Mouse (Mus musculus): ENCODE measurements around the gene Dab1.

Gene Dab1

GRCm38 (mm10) chr4:103822669-103823068 lies 203.5 kb downstream of the Dab1 start:
- no peak for DNase-seq (ENCODE audit: low spot score in 2 of 2)

- no peak for DNase-seq (ENCODE audit: low spot score in 2 of 2)
These were observed 219.2 kb downstream of the Dab1 start for GRCm38 (mm10) chr4:103838377-103838776.

GRCm38 (mm10) chr4:103839541-103839940 lies 220.4 kb downstream of the Dab1 start:
- no peak for DNase-seq (ENCODE audit: low spot score in 2 of 2)

- no peak for DNase-seq (ENCODE audit: low spot score in 2 of 2)
These were observed 222.0 kb downstream of the Dab1 start for GRCm38 (mm10) chr4:103841126-103841525.

DNA sequence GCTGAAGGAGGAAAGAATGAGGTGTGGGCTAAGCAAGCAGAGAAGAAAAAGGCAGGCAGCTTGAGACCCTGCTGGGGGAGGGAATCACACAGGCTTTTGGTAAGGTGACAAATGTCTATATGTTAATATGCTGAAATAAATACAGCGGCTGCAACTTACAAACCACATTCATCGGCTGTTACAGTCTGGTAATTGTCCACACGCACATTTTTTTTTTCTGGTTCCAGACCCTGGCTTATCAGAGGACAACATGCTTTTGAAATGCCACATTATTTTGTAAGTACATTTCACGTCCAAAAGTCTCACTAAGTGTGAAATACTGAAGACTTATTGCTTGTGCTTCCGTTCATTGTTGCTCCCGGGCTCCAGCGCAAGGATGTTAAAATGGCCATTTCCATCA lies 225.5 kb downstream of the Dab1 start:
- DNase-seq (ENCODE audit: low spot score in 2 of 2): no peak

- DNase-seq (ENCODE audit: low spot score in 2 of 2): no peak
These were observed 238.0 kb downstream of the Dab1 start for GRCm38 (mm10) chr4:103857173-103857572.

- no peak for DNase-seq (ENCODE audit: low spot score in 2 of 2)
These were observed 256.4 kb downstream of the Dab1 start for GRCm38 (mm10) chr4:103875564-103875963.

- no peak for DNase-seq (ENCODE audit: low spot score in 2 of 2)
These were observed 259.7 kb downstream of the Dab1 start for GRCm38 (mm10) chr4:103878841-103879240.

DNA sequence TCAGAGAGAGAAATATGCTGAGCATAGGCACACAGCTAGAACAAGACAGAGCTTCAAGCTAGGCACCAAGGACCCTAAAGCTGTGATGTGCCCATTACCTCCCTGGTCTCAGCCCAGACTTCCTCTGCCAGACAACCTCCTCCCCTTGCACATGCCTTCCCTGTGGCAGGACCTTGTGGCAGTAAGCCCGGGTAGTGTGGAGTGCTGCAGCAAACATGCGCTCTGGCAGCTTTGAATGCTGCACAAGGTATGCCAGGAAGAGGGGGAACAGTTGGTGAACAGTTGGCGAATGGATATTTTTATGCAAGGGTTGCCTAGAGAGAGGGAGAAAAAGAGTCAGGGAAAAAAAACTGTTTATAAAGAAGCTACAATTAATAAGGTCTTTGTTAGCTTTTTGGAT lies 262.5 kb downstream of the Dab1 start:
- DNase-seq (ENCODE audit: low spot score in 2 of 2): peak; percentile 35 to 52

- DNase-seq (ENCODE audit: low spot score in 2 of 2): no peak
These were observed 268.9 kb downstream of the Dab1 start for GRCm38 (mm10) chr4:103888086-103888485.

DNA sequence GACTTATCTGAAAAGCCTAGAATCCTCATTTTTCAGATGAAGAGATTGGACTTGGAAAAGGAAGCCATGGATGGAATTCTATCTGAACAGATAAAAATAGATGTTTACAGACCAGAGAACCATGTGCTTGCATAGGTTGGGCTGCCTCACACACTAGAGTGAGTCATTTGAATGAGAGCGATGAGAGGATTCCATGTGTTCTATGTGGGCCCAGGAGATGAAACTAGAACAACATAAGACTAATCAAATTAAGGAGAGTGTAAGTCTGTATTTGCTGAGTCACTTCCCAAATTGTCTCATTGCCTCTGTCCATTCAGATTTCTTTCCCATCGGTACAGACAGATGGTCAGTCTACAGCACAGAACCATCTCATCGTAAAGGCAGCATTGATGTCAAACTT lies 270.0 kb downstream of the Dab1 start:
- no peak for DNase-seq (ENCODE audit: low spot score in 2 of 2)

DNA sequence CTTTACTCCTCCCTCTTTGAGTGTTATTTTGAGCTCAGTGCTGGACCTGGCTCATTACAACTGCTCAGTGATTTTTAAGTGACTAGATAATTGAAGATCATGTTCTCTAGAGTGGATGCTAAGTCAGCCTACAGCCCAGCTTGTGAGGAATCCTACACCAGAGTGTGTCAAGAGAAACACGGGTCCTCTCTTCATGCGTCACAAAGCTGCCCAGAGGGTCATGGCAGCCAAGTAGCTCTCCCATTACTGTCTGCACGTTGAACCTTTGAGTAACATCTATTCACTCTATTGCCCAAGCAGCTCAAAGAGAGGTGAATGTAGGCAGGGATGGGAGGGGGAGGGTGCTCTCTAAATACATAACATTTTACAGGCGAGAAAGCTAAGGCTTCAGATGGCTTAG lies 277.6 kb downstream of the Dab1 start:
- DNase-seq (ENCODE audit: low spot score in 2 of 2): no peak

GRCm38 (mm10) chr4:103897702-103898101 lies 278.5 kb downstream of the Dab1 start:
- DNase-seq (ENCODE audit: low spot score in 2 of 2): no peak

DNA sequence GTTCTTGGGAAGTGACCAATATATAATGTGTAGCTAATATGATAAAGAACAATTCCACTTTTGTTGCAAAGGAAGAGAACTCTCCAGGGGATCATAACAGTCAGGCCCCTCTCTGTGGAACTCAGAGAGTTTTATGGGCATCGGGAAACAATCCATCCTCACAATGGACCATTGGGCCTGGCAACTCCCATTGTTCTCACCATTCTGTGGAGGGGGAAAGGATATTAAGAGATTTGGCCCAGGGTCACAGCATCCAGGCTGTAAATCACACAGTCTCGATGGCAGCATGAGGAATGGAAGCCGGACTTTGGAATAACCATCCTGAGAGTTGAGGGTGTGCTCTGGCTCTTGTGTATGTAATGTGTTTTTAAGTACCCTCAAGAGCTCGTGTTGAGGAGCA lies 292.3 kb downstream of the Dab1 start:
- no peak for DNase-seq (ENCODE audit: low spot score in 2 of 2)

DNA sequence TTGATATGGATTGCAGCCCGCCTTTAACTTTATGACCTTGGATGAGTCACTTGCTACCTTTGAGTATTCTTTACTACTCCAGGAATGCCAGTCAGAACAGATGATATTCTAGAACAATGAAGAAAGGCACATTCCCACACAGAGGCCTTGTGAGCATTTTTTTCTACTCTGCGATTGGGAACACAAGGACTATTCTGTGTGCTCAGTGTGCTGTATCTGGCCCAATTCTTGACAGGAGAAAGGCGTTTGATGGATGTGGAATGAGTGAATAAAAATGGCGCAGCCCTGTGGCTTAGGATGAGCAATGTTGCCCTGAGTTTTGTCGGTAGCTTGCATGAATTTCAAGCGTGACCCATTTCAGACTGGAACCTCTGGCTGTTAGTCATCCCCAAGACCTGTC lies 292.9 kb downstream of the Dab1 start:
- no peak for DNase-seq (ENCODE audit: low spot score in 2 of 2)

DNA sequence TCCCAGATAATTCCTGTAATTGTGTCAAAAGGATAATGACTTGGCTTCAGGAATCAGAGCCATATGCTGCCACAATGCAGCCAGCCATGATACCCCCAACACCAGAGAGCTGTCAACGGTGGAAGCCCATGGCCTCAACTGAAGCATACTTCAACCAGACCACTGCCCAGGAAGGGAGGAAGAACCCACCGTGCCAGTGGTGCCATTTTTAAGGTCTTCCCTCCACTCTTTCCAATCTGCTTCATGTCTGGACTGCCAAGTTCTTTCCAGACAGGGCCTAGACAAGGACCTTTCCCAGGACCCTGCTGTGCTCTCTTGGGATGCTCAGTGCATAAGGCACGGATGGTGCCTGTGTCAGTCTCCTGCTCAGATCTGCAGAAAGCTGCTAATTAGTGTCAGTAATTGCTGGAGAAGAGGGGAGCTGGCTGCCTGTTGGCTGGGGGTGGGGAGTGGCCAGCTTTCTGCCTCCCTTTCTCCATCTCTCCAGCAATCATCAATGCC lies 303.3 kb downstream of the Dab1 start:
- DNase-seq (ENCODE audit: low spot score in 2 of 2): no peak

- no peak for DNase-seq (ENCODE audit: low spot score in 2 of 2)
These were observed 307.5 kb downstream of the Dab1 start for GRCm38 (mm10) chr4:103926682-103927081.

DNA sequence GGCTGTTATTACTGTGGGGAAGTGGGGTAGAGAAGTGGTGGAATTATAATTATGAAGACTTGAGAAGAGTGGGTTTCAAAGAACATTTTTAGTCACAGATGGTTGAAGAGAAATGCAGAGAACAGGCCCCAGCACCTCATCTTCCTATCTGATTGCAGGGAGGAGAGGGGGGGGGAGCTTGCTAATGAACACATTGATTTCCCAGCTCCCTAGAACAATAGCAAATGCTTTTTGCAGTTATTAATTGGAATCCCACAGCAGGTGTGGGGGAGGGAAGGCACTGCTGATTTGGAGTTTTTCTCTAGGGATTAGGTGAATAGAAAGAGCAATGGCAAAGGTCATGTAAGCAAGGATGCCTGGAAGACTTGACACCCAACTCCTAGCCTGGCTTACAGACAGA lies 310.5 kb downstream of the Dab1 start:
- DNase-seq (ENCODE audit: low spot score in 2 of 2): no peak

- DNase-seq (ENCODE audit: low spot score in 2 of 2): no peak
These were observed 315.2 kb downstream of the Dab1 start for GRCm38 (mm10) chr4:103934364-103934763.

DNA sequence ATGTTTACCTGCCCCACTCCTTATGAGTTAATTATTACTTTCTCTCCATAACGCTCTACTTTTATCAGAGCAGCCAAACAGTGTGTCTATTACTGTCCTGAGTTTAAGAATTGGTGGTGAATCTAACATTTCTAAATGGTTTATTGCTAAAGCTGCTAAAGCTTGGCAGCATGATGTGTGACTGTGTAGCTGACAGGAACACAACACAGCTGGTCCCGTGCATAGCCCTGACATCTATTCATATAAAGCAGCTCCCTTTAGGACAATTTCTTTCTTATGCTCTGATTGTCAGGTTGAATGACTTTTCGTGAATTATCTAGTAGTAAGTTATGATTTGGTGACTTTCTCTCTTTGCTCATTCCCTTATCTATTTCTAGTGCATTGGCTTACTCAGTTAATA lies 329.1 kb downstream of the Dab1 start:
- DNase-seq (ENCODE audit: low spot score in 2 of 2): no peak

DNA sequence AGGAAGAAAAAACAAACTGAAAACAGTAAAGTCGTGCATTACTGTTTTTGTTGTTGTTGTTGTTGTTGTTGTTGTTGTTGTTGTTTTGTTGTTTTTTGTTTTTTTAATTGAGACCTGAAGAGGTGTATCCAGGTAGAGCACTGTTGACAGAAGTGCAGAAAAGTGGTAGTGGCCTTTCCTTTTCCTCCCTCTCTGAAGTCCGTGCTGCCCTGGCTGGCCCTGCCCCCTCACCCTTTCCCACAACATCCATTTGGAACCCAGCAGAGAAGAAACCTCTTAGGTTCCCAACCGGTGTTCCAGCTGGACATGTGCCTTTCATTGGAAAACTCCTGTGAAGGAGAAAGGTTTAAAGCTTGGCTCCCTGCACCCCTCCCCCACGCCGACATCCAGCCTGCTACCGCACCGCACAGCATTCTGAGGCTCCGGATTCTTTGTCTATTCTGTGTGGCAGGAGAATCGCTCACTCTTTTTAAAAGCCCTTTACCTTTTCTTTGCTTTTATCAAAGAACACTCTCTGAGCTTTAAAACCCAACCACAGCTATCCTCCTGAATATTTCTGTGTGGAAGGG lies 334.6 kb downstream of the Dab1 start:
- no peak for DNase-seq (ENCODE audit: low spot score in 2 of 2)

GRCm38 (mm10) chr4:103961134-103962049 lies 342.2 kb downstream of the Dab1 start:
- DNase-seq (ENCODE audit: low spot score in 2 of 2): no peak

DNA sequence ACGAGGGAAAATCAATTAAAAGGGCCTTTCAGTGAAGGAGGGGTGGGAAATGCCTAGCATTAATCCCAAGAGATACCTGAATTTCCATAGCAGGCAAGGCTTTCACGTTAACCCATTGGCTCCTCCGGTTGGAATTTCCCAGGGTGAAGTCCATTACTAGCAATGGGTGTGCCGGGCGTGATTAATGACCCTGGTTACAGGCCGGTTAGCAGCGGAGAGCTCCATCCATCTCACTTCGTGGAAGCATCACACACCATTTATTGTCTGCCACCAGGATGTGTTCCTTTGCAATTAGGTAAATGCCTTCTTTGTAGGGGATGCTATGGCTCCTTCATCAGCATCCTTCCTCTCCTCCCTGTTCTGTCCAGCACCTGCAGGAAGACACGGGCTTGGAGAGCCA lies 350.7 kb downstream of the Dab1 start:
- no peak for DNase-seq (ENCODE audit: low spot score in 2 of 2)

Measured in frontal cortex, postnatal 10 days (tissue).